Mouse (Mus musculus) small intestine, adult 2 months (tissue): ENCODE data around the gene Entpd4b.
"Not testable (repeated sequence)": the region's sequence is repeated elsewhere in the genome, so short reads cannot be mapped to it uniquely, and the experiment has no call there.

Source experiments
- CTCF ChIP-seq: fragments of 200-500 bp; IDR thresholded peaks from 2 replicates; pipeline ENCODE4 v1.5.1; 2012; ENCODE audit warnings: low read depth, mild to moderate bottlenecking, control low read depth, inconsistent platforms, low read length, moderate library complexity, mixed read lengths; ENCODE audit not compliant: insufficient replicate concordance, insufficient read length; ENCODE audit errors: extremely low read depth
- POLR2A ChIP-seq: fragments of 200-500 bp; IDR thresholded peaks from 2 replicates; pipeline ENCODE4 v1.6.1; 2012; ENCODE audit warnings: low read depth, mild to moderate bottlenecking, control low read depth, inconsistent platforms, low read length, moderate library complexity

DNA sequence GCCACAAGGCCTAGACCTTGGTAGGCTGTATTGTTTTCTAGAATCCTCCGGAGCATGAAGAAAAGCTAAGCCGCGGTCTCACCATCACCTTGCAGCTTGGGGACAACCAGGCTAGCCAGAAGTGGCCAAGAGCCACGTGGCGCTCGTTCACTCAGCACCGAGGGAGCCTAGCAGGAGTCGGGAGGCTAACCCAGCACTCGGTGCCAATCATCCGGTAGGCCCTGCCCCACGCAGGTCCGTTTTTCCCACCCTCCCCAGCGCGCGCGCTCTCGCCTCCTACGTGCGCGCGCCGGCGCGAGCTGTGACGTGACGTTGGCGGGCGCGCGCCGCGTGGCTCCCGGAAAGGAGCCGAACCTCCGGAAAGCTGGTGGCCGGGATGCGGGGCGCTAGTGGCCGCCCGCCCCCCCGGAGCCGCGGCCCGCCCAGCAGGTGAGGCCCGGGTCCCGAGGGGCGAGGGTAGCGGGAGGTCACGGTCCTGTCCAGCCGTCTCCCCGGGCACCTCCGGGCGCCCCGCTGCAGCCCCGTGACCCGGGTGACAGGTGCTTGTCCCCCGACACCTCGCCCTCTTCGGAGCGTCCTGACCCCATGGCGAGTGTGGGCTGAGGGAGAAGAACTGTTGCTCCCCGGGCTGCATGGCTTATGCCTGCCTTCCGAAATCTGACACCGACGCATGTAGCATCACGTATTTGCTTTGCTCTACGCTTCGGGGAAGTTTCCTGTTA lies at the start of gene Entpd4b:
- not testable (repeated sequence) for TF ChIP-seq CTCF, POLR2A
